Mouse (Mus musculus): ENCODE measurements around the gene Fam222a. TPM values are rescaled to one million over a fixed set of nuclear protein-coding genes. Genes with fewer than 3 reads are reported as not detected.

Fam222a gene
- 4.0 and 5.1 TPM in 2 replicates for polyA plus RNA-seq (2016; fragmentation: Nextera tagmentation; extraction: Ambion mirVana)

DNA sequence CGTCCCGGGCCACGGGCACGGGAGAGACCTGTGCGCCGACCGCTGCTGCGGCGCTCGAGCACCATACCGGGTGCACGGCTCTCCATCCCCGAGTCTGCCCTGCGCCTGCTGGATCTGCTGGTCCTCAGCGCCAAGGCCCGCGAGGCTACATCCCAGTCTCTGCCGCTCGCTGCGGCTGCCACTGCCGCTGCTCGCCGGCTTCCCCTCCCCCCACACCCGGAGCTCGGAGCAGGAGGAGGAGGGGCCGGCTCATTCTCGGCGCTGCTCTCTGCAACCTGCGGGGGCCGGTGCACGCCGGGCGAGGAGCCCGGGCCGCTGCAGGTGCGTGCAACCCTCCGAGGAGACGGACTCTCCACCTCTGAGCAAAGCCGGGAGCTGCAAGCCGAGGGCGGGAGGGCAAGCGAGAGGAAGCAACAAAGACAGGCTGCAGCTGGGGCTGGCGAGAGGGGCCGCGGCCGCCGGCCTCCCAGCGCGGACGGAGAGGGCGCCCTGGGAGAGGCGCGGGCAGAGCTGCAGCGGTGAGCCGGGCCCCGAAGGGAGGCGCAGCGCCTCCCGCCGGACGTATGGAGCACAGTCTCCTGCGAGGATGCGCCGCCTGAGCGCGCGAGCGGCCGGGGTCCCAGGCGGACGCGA is at the start of gene Fam222a:
Gene Fam222a, plus strand, starts transcription at position 452 of the 633 bp plus-strand sequence.
- Histone ChIP-seq H3K27ac (replicated peaks) (peak within 1 kb of the TSS; percentile 93), H3K36me3 (no peaks in the 10 kb centered on the region), H3K9me3 (replicated peaks) (peaks cover 13% of the 10 kb centered on the region), H3K4me1 (peaks cover 72% of the 10 kb centered on the region), H3K4me3 (peak within 1 kb of the TSS; percentile 88), H3K27me3 (ENCODE audit: low read depth, poor library complexity, severe bottlenecking) (peaks cover 63% of the 10 kb centered on the region)
- under 1% methylated on average over 71 of the region's 72 CpGs for WGBS
- DNase-seq (ENCODE audit: low spot score) = peak; percentile 85

DNA sequence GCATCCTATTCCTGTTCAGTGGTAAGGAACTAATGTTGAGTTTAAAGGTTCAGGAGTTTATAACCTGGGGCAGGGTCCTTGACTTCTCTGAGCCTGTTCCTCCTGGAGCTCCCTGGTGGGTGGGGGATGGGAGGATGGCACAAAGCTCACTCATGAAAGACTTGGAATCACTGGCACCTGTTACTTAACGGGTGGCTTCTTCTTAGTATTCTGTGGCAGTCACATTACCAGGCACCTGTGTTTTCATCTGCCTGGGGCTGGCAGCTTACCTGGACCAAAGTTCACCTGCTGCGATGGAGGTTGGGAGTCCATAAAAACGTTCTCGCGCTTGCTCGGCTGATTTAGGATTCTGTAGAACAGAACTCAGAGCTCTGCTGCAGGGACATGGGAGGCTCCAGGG is 39.5 kb upstream of the Fam222a start:
- no peaks in the 10 kb centered on the region for H3K9me3 ChIP-seq (replicated peaks)
- no peak for DNase-seq (ENCODE audit: low spot score)
- H3K27me3 ChIP-seq (ENCODE audit: low read depth, poor library complexity, severe bottlenecking) = no peaks in the 10 kb centered on the region; the same call in 1 of the 2 replicates
- no peaks in the 10 kb centered on the region for H3K4me1 ChIP-seq
- 92% methylated on average over 6 of the region's 6 CpGs for WGBS
- H3K36me3 ChIP-seq = no peaks in the 10 kb centered on the region
- no peak overlapping the region for H3K27ac ChIP-seq (replicated peaks)
- no peak overlapping the region for H3K4me3 ChIP-seq

DNA sequence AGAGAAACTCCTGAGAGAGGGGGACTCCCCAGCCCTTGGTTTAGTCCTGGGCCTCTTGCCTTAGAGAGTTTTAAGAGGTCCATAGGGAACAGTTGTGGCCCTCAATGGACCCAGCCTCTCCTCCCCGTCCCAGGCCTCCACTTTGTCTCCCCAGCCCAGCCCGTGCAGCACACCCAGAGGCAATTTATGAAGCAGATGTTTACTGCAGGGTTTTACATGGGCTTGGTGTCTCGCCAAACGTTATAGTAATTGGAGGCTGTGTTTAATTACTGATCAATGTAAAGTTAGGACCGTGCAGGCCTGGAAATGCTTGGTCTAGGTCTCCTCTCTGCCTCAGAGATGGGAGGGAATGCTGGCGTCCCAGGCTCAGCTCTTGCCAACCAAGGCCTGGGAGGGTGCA is 37.5 kb upstream of the Fam222a start:
- Histone ChIP-seq H3K27ac (replicated peaks) (no peak overlapping the region), H3K4me1 (no peaks in the 10 kb centered on the region), H3K4me3 (no peak overlapping the region), H3K27me3 (ENCODE audit: low read depth, poor library complexity, severe bottlenecking) (peaks cover 13% of the 10 kb centered on the region), H3K36me3 (no peaks in the 10 kb centered on the region), H3K9me3 (replicated peaks) (no peaks in the 10 kb centered on the region)
- DNase-seq (ENCODE audit: low spot score) = no peak
- WGBS = 80% methylated on average over 6 of the region's 6 CpGs

DNA sequence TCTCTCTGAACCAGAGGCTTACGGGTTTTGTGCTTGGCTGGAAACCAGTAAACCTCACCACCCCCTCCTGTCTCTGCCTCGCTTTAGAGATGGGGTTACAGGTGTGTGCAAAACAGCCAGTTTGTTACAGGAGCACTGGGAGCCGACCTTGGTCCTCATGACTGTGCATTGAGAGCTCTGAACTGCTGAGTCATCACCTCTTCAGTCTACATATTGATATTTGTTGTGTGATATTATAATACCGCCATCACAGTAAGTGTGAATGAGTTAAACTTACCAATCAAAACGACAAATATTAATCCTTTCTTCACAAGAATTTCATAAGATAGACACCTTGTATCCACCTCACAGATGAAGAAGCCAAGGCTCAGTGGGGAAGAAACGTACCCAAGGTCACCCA is 35.8 kb upstream of the Fam222a start:
- Histone ChIP-seq H3K4me1 (peaks cover 4% of the 10 kb centered on the region; the same call in 1 of the 2 replicates), H3K27me3 (ENCODE audit: low read depth, poor library complexity, severe bottlenecking) (peaks cover 30% of the 10 kb centered on the region), H3K4me3 (no peak overlapping the region), H3K36me3 (no peaks in the 10 kb centered on the region), H3K27ac (replicated peaks) (no peak overlapping the region), H3K9me3 (replicated peaks) (no peaks in the 10 kb centered on the region)
- no peak for DNase-seq (ENCODE audit: low spot score)
- WGBS = 79% methylated on average over 6 of the region's 6 CpGs

DNA sequence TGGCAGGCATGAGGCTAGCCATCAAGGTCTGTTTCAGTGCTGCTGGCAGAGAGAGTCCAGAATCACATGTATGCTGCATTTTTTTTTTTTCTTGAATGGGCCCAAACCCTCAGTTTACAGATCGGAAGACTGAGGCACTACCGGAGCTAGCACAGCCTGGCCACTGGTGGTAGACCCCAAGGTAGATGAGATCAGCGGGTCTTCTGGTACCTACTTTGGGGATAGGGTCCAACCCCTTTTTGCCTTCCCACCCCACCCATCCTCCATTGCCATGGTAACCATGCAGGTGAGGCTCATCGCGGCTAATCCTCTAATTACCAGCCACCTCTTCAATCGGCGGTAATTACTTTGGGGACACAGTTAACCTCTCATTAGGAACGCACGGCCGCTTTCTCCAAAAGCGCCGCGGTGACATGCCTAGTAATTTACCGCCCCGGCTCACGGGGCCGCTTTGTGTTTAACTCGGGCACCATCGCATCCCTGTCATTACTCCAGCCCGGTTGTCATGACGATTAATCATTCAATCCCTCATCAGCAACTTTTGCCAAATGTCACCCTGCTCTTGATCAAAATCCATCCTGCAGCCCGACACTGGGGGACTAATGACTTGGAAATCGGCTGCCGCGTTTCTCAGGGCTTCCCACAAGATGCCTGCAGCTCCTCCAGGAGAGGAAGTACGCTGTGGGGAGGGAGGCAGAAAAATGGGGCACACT is 30.4 kb upstream of the Fam222a start:
- WGBS = 9% methylated on average over 26 of the region's 26 CpGs

DNA sequence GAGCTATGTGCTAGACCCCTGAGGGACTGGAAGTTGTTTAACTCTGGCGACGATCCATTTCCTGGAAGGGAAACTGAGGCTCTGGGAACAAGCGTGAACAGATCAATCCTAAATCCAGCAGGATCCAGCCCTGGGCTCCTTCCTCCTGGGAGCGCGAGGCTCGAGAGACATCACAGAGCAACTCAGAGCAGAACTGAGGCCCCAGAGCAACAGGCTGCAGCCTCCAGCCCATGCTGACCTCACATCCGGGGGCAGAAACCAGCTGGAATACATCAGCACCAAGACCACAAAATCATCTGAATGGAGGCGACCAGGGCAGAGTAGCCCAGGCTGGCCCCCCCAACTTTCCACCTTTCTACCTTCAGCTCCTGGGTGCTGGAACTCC is 29.8 kb upstream of the Fam222a start:
- WGBS = 18% methylated on average over 8 of the region's 8 CpGs

More for the DNA sequence above, 30.4 kb upstream of the Fam222a start:
- Histone ChIP-seq H3K27me3 (ENCODE audit: low read depth, poor library complexity, severe bottlenecking) (peaks cover 76% of the 10 kb centered on the region), H3K4me1 (peaks cover 46% of the 10 kb centered on the region), H3K36me3 (no peaks in the 10 kb centered on the region), H3K27ac (replicated peaks) (peak overlapping the region; percentile 50), H3K4me3 (peak overlapping the region; percentile 41), H3K9me3 (replicated peaks) (no peaks in the 10 kb centered on the region; the same call in 1 of the 2 replicates)
- DNase-seq (ENCODE audit: low spot score) = peak; percentile 65

DNA sequence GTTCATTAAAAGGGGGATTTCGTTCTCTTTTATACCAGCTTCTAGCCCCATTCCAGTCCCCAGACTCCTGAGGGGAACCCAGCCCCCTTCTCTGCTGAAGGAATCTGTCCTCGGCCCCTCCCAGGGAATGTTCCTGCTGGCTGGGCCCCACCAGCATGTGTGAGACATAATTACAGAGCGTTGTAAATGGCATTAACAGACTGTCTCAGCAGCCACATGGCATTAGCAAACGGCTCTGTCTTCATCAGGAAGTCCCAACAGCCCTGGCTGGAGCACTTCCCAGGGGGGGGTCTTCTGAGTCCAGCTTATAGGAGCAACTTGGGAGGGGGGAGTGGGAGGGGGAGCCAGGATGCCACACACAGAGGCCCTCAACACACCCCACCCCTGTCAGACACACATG is 29.1 kb upstream of the Fam222a start:
- Histone ChIP-seq H3K4me1 (peaks cover 46% of the 10 kb centered on the region), H3K9me3 (replicated peaks) (no peaks in the 10 kb centered on the region; the same call in none of the 2 replicates), H3K4me3 (no peak overlapping the region), H3K27me3 (ENCODE audit: low read depth, poor library complexity, severe bottlenecking) (peaks cover 76% of the 10 kb centered on the region), H3K36me3 (no peaks in the 10 kb centered on the region), H3K27ac (replicated peaks) (peak overlapping the region; percentile 50; the same call in 1 of the 2 replicates)
- 39% methylated on average over 4 of the region's 4 CpGs for WGBS
- DNase-seq (ENCODE audit: low spot score) = no peak

More for the DNA sequence above, 29.8 kb upstream of the Fam222a start:
- peaks cover 46% of the 10 kb centered on the region for H3K4me1 ChIP-seq
- H3K4me3 ChIP-seq = peak overlapping the region; percentile 41
- H3K9me3 ChIP-seq (replicated peaks) = no peaks in the 10 kb centered on the region; the same call in 1 of the 2 replicates
- peak overlapping the region; percentile 50 for H3K27ac ChIP-seq (replicated peaks)
- no peaks in the 10 kb centered on the region for H3K36me3 ChIP-seq
- H3K27me3 ChIP-seq (ENCODE audit: low read depth, poor library complexity, severe bottlenecking) = peaks cover 76% of the 10 kb centered on the region
- no peak for DNase-seq (ENCODE audit: low spot score)

DNA sequence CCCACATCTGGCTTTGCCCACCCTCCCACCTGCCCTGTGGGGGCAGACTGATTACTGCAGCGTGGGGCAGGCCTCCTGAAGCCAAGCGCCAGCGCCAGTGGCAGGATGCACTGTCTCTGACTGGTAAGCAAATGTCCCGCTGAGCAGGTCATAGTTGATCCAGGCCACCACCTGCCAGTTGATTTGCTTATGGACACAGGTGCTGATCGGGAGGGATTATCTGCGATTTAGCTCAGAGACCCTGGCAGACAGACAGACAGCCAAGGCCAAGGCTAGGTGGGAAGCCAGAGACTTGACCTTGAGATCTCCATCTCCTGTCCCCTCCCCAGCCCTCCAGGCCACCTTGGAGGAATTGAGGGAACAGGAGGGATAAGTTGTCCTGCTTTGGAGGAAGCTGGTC is 28.1 kb upstream of the Fam222a start:
- Histone ChIP-seq H3K4me1 (peaks cover 46% of the 10 kb centered on the region), H3K27ac (replicated peaks) (no peak overlapping the region), H3K9me3 (replicated peaks) (peaks cover 7% of the 10 kb centered on the region), H3K27me3 (ENCODE audit: low read depth, poor library complexity, severe bottlenecking) (peaks cover 69% of the 10 kb centered on the region), H3K4me3 (no peak overlapping the region), H3K36me3 (no peaks in the 10 kb centered on the region)
- WGBS = 71% methylated on average over 6 of the region's 6 CpGs
- DNase-seq (ENCODE audit: low spot score) = no peak

DNA sequence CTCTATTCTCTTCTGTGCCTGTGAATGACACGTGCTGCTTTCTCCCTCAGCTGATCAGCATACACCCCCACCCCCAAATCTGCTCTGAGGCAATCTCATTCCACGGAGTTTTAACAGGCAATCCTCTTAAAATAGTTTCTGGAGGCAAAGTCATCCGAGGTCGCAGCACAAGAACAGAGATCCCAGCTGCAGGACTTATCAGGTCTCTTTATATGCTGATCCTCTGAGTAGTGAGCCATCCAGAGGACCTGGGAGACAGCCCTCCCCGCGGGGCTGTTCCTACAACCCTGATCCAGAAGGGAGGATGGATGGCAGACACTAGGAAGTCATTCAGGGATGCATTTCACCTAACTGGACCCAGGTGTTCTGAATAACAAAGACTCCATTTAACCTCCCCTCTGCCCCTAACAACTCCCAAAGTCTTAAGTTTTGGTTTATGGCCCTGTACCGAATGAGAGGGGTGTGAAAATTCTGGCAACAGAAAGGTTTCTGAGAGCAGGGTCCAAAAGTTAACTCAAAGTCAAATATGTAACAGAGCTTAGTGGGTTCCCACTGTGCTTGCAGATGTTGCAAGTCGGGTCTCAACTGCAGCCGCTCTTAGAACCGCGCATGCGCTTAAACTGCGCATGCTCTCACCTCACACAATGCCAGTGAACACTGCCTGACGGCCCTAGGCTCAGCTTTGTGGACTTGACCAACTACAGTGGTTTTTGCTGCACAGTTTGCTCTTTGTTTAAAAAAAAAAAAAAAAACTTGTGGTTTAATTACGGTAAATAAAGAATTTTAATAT is 26.0 kb upstream of the Fam222a start:
- 38% methylated on average over 15 of the region's 15 CpGs for WGBS
- Histone ChIP-seq H3K27me3 (ENCODE audit: low read depth, poor library complexity, severe bottlenecking) (peaks cover 48% of the 10 kb centered on the region), H3K4me3 (no peak overlapping the region), H3K27ac (replicated peaks) (peak overlapping the region; percentile 28; the same call in 1 of the 2 replicates), H3K4me1 (peaks cover 57% of the 10 kb centered on the region), H3K36me3 (no peaks in the 10 kb centered on the region), H3K9me3 (replicated peaks) (peaks cover 7% of the 10 kb centered on the region)
- DNase-seq (ENCODE audit: low spot score) = peak; percentile 34

DNA sequence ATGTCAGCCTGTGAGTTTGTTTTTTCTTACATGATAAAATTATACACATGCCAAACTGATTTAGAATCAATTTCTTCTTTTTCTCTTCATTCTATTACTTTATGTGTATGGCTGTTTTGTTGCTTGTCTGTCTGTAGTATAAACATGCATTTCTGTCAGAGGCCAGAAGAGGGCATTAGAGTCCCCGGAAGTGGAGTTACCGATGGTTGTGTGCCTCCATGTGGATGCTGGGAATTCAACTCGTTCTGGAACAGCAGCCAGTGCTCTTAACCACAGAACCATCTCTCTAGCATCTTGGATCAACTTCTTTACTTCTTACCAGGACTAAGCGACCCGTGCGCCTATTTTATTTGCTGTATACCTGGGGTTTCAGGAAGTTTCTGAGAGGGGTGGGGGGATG is 24.2 kb upstream of the Fam222a start:
- Histone ChIP-seq H3K9me3 (replicated peaks) (peaks cover 7% of the 10 kb centered on the region), H3K4me3 (no peak overlapping the region), H3K36me3 (no peaks in the 10 kb centered on the region), H3K4me1 (peaks cover 39% of the 10 kb centered on the region), H3K27me3 (ENCODE audit: low read depth, poor library complexity, severe bottlenecking) (peaks cover 30% of the 10 kb centered on the region), H3K27ac (replicated peaks) (no peak overlapping the region)
- DNase-seq (ENCODE audit: low spot score) = no peak
- WGBS = 87% methylated on average over 6 of the region's 6 CpGs

DNA sequence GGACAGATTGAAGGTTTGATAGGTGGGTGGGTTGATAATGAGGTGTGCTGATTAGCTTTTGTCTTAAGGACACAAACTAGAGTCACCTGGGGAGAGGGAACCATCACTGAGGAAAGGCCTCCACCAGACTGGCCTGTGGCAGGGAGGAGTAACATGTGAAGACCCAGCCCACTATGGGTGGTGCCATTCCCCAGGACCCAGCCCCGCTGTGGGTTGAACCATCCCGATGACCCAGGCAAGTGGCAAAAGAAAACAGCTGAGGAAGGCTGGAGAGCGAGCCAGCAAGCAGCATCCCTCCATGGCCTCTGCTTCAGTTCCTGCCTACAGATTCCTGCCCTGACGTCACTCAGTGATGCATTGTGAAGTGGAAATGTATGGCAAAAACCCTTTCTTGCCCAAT is 23.6 kb upstream of the Fam222a start:
- H3K9me3 ChIP-seq (replicated peaks) = peaks cover 7% of the 10 kb centered on the region
- peaks cover 25% of the 10 kb centered on the region for H3K27me3 ChIP-seq (ENCODE audit: low read depth, poor library complexity, severe bottlenecking)
- no peak overlapping the region for H3K27ac ChIP-seq (replicated peaks)
- H3K36me3 ChIP-seq = no peaks in the 10 kb centered on the region
- H3K4me1 ChIP-seq = peaks cover 34% of the 10 kb centered on the region
- 93% methylated on average over 4 of the region's 4 CpGs for WGBS
- DNase-seq (ENCODE audit: low spot score) = no peak
- H3K4me3 ChIP-seq = no peak overlapping the region

DNA sequence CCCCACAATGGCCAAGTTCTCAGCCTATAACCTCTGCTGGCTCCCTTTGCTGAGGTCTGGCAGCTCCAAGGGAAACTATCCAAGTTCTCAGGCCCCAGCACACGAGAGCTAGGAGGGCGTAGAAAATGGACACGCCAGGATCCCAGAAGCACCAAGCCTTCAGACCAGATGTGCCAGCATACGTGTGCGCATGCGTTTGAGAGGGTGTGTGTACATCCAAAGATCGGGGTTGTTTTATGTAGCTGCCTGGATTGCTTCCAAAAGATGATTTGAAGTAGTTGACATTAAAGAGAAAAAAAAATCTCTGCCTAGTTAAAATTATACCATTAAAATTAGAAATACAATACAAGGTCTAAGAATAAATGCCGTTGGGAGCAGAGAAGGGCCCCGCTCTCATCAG is 22.7 kb upstream of the Fam222a start:
- H3K4me3 ChIP-seq = no peak overlapping the region
- no peak overlapping the region for H3K27ac ChIP-seq (replicated peaks)
- peaks cover 16% of the 10 kb centered on the region for H3K27me3 ChIP-seq (ENCODE audit: low read depth, poor library complexity, severe bottlenecking)
- DNase-seq (ENCODE audit: low spot score) = no peak
- H3K9me3 ChIP-seq (replicated peaks) = peaks cover 7% of the 10 kb centered on the region
- H3K4me1 ChIP-seq = peaks cover 31% of the 10 kb centered on the region
- 89% methylated on average over 9 of the region's 9 CpGs for WGBS
- H3K36me3 ChIP-seq = no peaks in the 10 kb centered on the region
